11 mouse cellular contexts compared by ENCODE assay signal in the genomic region with DNA sequence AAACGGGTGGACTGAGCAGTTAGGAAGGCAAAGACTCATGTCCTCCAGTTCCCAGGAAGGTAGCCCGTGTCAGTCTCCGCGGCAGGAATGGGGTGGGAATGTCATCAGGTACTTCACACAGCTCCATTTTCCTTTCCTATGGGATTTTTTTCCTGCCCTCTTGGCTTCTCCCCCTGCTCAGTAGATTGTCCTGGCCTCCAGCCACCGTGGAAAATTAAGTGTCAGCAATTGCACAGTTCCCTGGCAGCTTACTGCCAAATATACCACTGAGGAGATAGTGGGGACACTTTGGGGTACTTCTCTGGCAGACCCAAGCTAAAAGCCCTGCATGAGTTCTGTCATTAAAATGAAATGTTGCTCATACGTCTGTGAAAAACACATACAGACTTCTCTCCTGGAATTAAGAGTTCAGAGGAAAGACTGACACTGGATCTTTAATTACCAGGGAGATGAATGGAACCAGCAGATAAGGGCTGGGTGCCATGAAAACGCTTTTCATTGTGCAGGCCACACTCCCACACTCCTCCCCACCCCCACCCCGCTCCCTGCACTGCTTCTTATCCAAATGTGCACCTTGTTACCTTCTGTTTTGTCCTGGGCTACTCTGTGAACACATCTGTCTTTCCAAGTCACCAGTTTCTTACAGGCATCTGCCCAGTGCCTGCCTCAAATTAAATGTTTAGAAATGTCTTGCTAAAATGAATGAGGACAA.
DNase-seq lines count a peak whose midpoint lies in the region; ATAC-seq and TF ChIP-seq lines count a peak whose summit lies in the region.
"Had no signal": no experiment of that assay in that cellular context is flagged by ENCODE, and none has a peak within 500 bp of the region (broad histone marks: within the 10 kb centered on the region; RNA-seq: fewer than 3 reads in every experiment).

No protein-coding gene starts in this region.

- no peaks in the 10 kb centered on the region for H3K36me3 ChIP-seq in heart, embryonic 13.5 days
- H3K36me3 ChIP-seq in heart, adult 2 months (ENCODE audit: control insufficient read depth, insufficient read depth, low read length) = no peaks in the 10 kb centered on the region
- no peaks in the 10 kb centered on the region for H3K36me3 ChIP-seq in intestine, embryonic 15.5 days
- H3K36me3 ChIP-seq: embryonic facial prominence, embryonic 15.5 days had no signal

- peak overlapping the region; percentile 38 for H3K4me2 ChIP-seq in heart, embryonic 13.5 days
- H3K4me2 ChIP-seq in intestine, embryonic 15.5 days (replicated peaks) = no peak overlapping the region
- H3K4me2 ChIP-seq: embryonic facial prominence, embryonic 15.5 days had no signal

- no peak for DNase-seq in heart, adult 2 months
- peak; percentile 77 for DNase-seq in MN1 (ENCODE audit: low spot score)
- DNase-seq in embryo, embryonic 10.5 days (ENCODE audit: low spot score) = peak; percentile 5
- DNase-seq in liver = peak; percentile 76
- DNase-seq in gastrocnemius, adult 8-10 months (ENCODE audit: low spot score in 2 of 2) = no peak
- DNase-seq in testis, postnatal 10 days (ENCODE audit: low spot score) = no peak
- DNase-seq: gastrocnemius, postnatal 14 days had no signal

- no peak overlapping the region for H3K4me3 ChIP-seq in heart, embryonic 13.5 days
- no peak overlapping the region for H3K4me3 ChIP-seq in heart, adult 2 months
- H3K4me3 ChIP-seq in intestine, embryonic 15.5 days (replicated peaks) = no peak overlapping the region
- H3K4me3 ChIP-seq: embryonic facial prominence, embryonic 15.5 days had no signal

- H3K4me1 ChIP-seq in heart, embryonic 13.5 days = peaks cover 14% of the 10 kb centered on the region
- no peaks in the 10 kb centered on the region for H3K4me1 ChIP-seq in heart, adult 2 months (ENCODE audit: control insufficient read depth, insufficient read depth, low read length)
- H3K4me1 ChIP-seq in intestine, embryonic 15.5 days (replicated peaks) = no peaks in the 10 kb centered on the region
- H3K4me1 ChIP-seq: embryonic facial prominence, embryonic 15.5 days had no signal

- H3K9me3 ChIP-seq in heart, embryonic 13.5 days = no peaks in the 10 kb centered on the region
- no peaks in the 10 kb centered on the region for H3K9me3 ChIP-seq in intestine, embryonic 15.5 days
- H3K9me3 ChIP-seq: embryonic facial prominence, embryonic 15.5 days had no signal

- TF ChIP-seq CTCF in heart, adult 2 months (IDR thresholded peaks at IDR 0.05) = no peak

- TF ChIP-seq POLR2A in heart, adult 2 months (IDR thresholded peaks at IDR 0.05; ENCODE audit: insufficient read depth, low read depth, low read length) = no peak

- peak overlapping the region; percentile 74 for H3K27ac ChIP-seq in heart, embryonic 13.5 days (replicated peaks)
- no peak overlapping the region for H3K27ac ChIP-seq in heart, adult 2 months
- H3K27ac ChIP-seq in intestine, embryonic 15.5 days = no peak overlapping the region
- H3K27ac ChIP-seq: embryonic facial prominence, embryonic 15.5 days had no signal

- 21% methylated on average over 8 of the region's 8 CpGs for WGBS in heart, embryonic 13.5 days
- WGBS in heart, adult 2 months = 14% methylated on average over 8 of the region's 8 CpGs
- WGBS in intestine, embryonic 15.5 days = 57% methylated on average over 8 of the region's 8 CpGs

- no peaks in the 10 kb centered on the region for H3K27me3 ChIP-seq in heart, embryonic 13.5 days (replicated peaks)
- H3K27me3 ChIP-seq in heart, adult 2 months (ENCODE audit: control insufficient read depth, insufficient read depth, low read length) = no peaks in the 10 kb centered on the region
- H3K27me3 ChIP-seq in intestine, embryonic 15.5 days (replicated peaks) = no peaks in the 10 kb centered on the region
- H3K27me3 ChIP-seq: embryonic facial prominence, embryonic 15.5 days had no signal

- no peak for ATAC-seq in heart, embryonic 13.5 days (ENCODE audit: extremely low read depth, insufficient number of reproducible peaks, low FRiP score, low TSS enrichment)
- no peak for ATAC-seq in intestine, embryonic 15.5 days
- ATAC-seq: CD4-positive, CD25-positive, alpha-beta regulatory T cell, adult 4 months had no signal

- intact Hi-C loops in heart, adult 2 months (cut with DNase I) = no loop called here

- no peaks in the 10 kb centered on the region for H3K79me2 ChIP-seq in heart, adult 2 months (replicated peaks; ENCODE audit: control insufficient read depth, insufficient read depth, low read length)

- TF ChIP-seq EP300 in heart, adult 2 months (IDR thresholded peaks at IDR 0.05; ENCODE audit: insufficient read depth, low read depth, low read length) = no peak

- H3K9ac ChIP-seq in heart, embryonic 13.5 days = no peak overlapping the region
- H3K9ac ChIP-seq in heart, adult 2 months (ENCODE audit: low read depth, low read length) = no peak overlapping the region
- no peak overlapping the region for H3K9ac ChIP-seq in intestine, embryonic 15.5 days
- H3K9ac ChIP-seq: embryonic facial prominence, embryonic 15.5 days had no signal

Comparison
In these comparisons a context has a peak if more than half of its experiments do, and no peak if none do; other contexts are left out.
1. DNase-seq: peak in MN1 (single experiment), embryo, embryonic 10.5 days (single experiment) and liver (single experiment); none in heart, adult 2 months (0 of 2), gastrocnemius, adult 8-10 months (0 of 2) and testis, postnatal 10 days (single experiment).